Mouse (Mus musculus) thymus, adult 2 months (tissue): ENCODE results near the gene Ptpn1.

Experiments
- CTCF ChIP-seq: fragments of 200-500 bp; IDR thresholded peaks from 2 replicates; pipeline ENCODE4 v1.5.1; 2012; ENCODE audit warnings: mild to moderate bottlenecking, control low read depth, low read length, moderate library complexity, borderline replicate concordance; ENCODE audit not compliant: control insufficient read depth, poor library complexity, insufficient read depth; ENCODE audit errors: extremely low read depth
- POLR2A ChIP-seq: fragments of 200-500 bp; IDR thresholded peaks from 2 replicates; pipeline ENCODE4 v1.6.1; 2012; ENCODE audit warnings: mild to moderate bottlenecking, low read length, control low read depth, moderate library complexity; ENCODE audit not compliant: control insufficient read depth, poor library complexity, insufficient read depth; ENCODE audit errors: extremely low read depth

- TF ChIP-seq POLR2A (no peak), CTCF (no peak)
These were observed 34.0 kb upstream of the Ptpn1 start for GRCm38 (mm10) chr2:167897896-167898295.
